Mouse (Mus musculus): ENCODE results near the gene Ptpn18. TPM values are rescaled to one million over a fixed set of nuclear protein-coding genes. Genes with fewer than 3 reads are reported as not detected.
A peak's percentile ranks its signal among the peaks of the same experiment; 100 is the strongest.

The Ptpn18 gene
- total and polyA plus RNA-seq, 3 experiments, result 39.1 to 73.3 TPM; not detected in 1

- TF ChIP-seq ELF1 (IDR thresholded peaks at IDR 0.05; ENCODE audit: low read depth, low read length) (no peak), KAT2A (conservative IDR thresholded peaks at IDR 0.05; ENCODE audit: low read depth, low read length) (no peak), CTCF (IDR thresholded peaks at IDR 0.05 in 2 of 3, conservative IDR thresholded peaks at IDR 0.05 in 1 of 3; ENCODE audit: control insufficient read depth in 1 of 3, insufficient read depth in 1 of 3, low read depth in 2 of 3, low read length in 3 of 3, poor library complexity in 1 of 3, severe bottlenecking in 1 of 3) (no peak), EP300 (IDR thresholded peaks at IDR 0.05; ENCODE audit: low read depth in 1 of 2, low read length in 2 of 2) (no peak)
- no peak overlapping the region for H3K4me3 ChIP-seq (ENCODE audit: control insufficient read depth in 1 of 2, insufficient read depth in 1 of 2, low read depth in 2 of 2, low read length in 2 of 2)
- H3K4me1 ChIP-seq (ENCODE audit: control insufficient read depth in 1 of 2, insufficient read depth in 2 of 2, low read length in 2 of 2), result peaks cover 0 to 15% of the 10 kb centered on the region in 2 experiments; a peak in 3 of 4 replicates
- no peak overlapping the region for H3K9ac ChIP-seq (ENCODE audit: control insufficient read depth, low read depth, low read length, poor library complexity, severe bottlenecking)
- H3K79me2 ChIP-seq (ENCODE audit: control insufficient read depth, insufficient read depth, low read length, poor library complexity), result no peaks in the 10 kb centered on the region
- no peak for DNase-seq (ENCODE audit: low read depth, low spot score)
- H3K27ac ChIP-seq (ENCODE audit: control insufficient read depth, low read depth, low read length), result no peak overlapping the region
- no peaks in the 10 kb centered on the region for H3K36me3 ChIP-seq (ENCODE audit: control insufficient read depth in 1 of 2, insufficient read depth in 2 of 2, low read length in 2 of 2)
- no peaks in the 10 kb centered on the region for H3K9me3 ChIP-seq (replicated peaks; ENCODE audit: insufficient read depth, low read length)
- peaks cover 0 to 2% of the 10 kb centered on the region in 2 experiments; a peak in 2 of 4 replicates for H3K27me3 ChIP-seq (ENCODE audit: control insufficient read depth in 1 of 2, insufficient read depth in 2 of 2, low read length in 2 of 2)
Measured at GRCm38 (mm10) chr1:34505307-34505706, 45.7 kb downstream of the Ptpn18 start.

GRCm38 (mm10) chr1:34505970-34506551 is 46.5 kb downstream of the Ptpn18 start:
- Histone ChIP-seq H3K79me2 (ENCODE audit: control insufficient read depth, insufficient read depth, low read length, poor library complexity) (no peaks in the 10 kb centered on the region), H3K4me1 (ENCODE audit: control insufficient read depth in 1 of 2, insufficient read depth in 2 of 2, low read length in 2 of 2) (peaks cover 0 to 15% of the 10 kb centered on the region in 2 experiments; a peak in 3 of 4 replicates), H3K27me3 (ENCODE audit: control insufficient read depth in 1 of 2, insufficient read depth in 2 of 2, low read length in 2 of 2) (peaks cover 0 to 2% of the 10 kb centered on the region in 2 experiments; a peak in 2 of 4 replicates), H3K9me3 (replicated peaks; ENCODE audit: insufficient read depth, low read length) (no peaks in the 10 kb centered on the region), H3K9ac (ENCODE audit: control insufficient read depth, low read depth, low read length, poor library complexity, severe bottlenecking) (no peak overlapping the region), H3K36me3 (ENCODE audit: control insufficient read depth in 1 of 2, insufficient read depth in 2 of 2, low read length in 2 of 2) (no peaks in the 10 kb centered on the region), H3K4me3 (ENCODE audit: control insufficient read depth in 1 of 2, insufficient read depth in 1 of 2, low read depth in 2 of 2, low read length in 2 of 2) (no peak overlapping the region), H3K27ac (ENCODE audit: control insufficient read depth, low read depth, low read length) (no peak overlapping the region)
- peak; percentile 68 for DNase-seq (ENCODE audit: low read depth, low spot score)
- 0 out of 2 replicates have a peak, but pooled peaks have one; percentile 14 for TF ChIP-seq HCFC1 (IDR thresholded peaks at IDR 0.05; ENCODE audit: low read depth, low read length)
- TF ChIP-seq RCOR1 (IDR thresholded peaks at IDR 0.05; ENCODE audit: low read depth, low read length), result peak; percentile 50; the same call in 1 of the 2 replicates
- TF ChIP-seq JUND (IDR thresholded peaks at IDR 0.05; ENCODE audit: low read depth, low read length), result no peak
- TF ChIP-seq SIN3A (IDR thresholded peaks at IDR 0.05; ENCODE audit: low read length), result peak; percentile 25; the same call in 1 of the 2 replicates
- TF ChIP-seq POLR2AphosphoS2 (IDR thresholded peaks at IDR 0.05; ENCODE audit: low read length), result no peak
- TF ChIP-seq MAFK (IDR thresholded peaks at IDR 0.05; ENCODE audit: borderline replicate concordance, low read depth, low read length), result no peak
- TF ChIP-seq GATA1 (IDR thresholded peaks at IDR 0.05; ENCODE audit: low read depth, low read length), result peak; percentile 47
- TF ChIP-seq TAL1 (IDR thresholded peaks at IDR 0.05; ENCODE audit: low read length), result no peak
- no peak for TF ChIP-seq MAZ (IDR thresholded peaks at IDR 0.05; ENCODE audit: low read depth, low read length)
- TF ChIP-seq BHLHE40 (IDR thresholded peaks at IDR 0.05; ENCODE audit: borderline replicate concordance, low read depth, low read length), result no peak
- TF ChIP-seq RAD21 (IDR thresholded peaks at IDR 0.05; ENCODE audit: low read depth, low read length), result no peak
- TF ChIP-seq ZNF384 (IDR thresholded peaks at IDR 0.05; ENCODE audit: low read depth, low read length), result peak; percentile 43; the same call in 1 of the 2 replicates
- no peak for TF ChIP-seq CTCF (IDR thresholded peaks at IDR 0.05 in 2 of 3, conservative IDR thresholded peaks at IDR 0.05 in 1 of 3; ENCODE audit: control insufficient read depth in 1 of 3, insufficient read depth in 1 of 3, low read depth in 2 of 3, low read length in 3 of 3, poor library complexity in 1 of 3, severe bottlenecking in 1 of 3)
- TF ChIP-seq USF1 (IDR thresholded peaks at IDR 0.05; ENCODE audit: low read depth, low read length), result no peak
- TF ChIP-seq ZKSCAN1 (IDR thresholded peaks at IDR 0.05; ENCODE audit: low read depth, low read length), result no peak
- no peak for TF ChIP-seq MEF2A (IDR thresholded peaks at IDR 0.05; ENCODE audit: extremely low read depth, insufficient replicate concordance, low read depth, low read length, poor library complexity, severe bottlenecking)
- TF ChIP-seq ELF1 (IDR thresholded peaks at IDR 0.05; ENCODE audit: low read depth, low read length), result no peak
- no peak for TF ChIP-seq POLR2A (IDR thresholded peaks at IDR 0.05; ENCODE audit: control insufficient read depth in 1 of 2, insufficient read depth in 1 of 2, low read depth in 1 of 2, low read length in 2 of 2, poor library complexity in 1 of 2)
- TF ChIP-seq ETS1 (IDR thresholded peaks at IDR 0.05; ENCODE audit: low read depth, low read length), result peak; percentile 73
- TF ChIP-seq USF2 (IDR thresholded peaks at IDR 0.05; ENCODE audit: borderline replicate concordance in 1 of 2, insufficient read depth in 1 of 2, low read depth in 1 of 2, low read length in 2 of 2), result no peak
- peak; percentile 38; the same call in 1 of the 2 replicates for TF ChIP-seq TCF12 (IDR thresholded peaks at IDR 0.05; ENCODE audit: low read depth, low read length)
- TF ChIP-seq NRF1 (IDR thresholded peaks at IDR 0.05; ENCODE audit: insufficient read depth, low read depth, low read length, poor library complexity, severe bottlenecking), result no peak
- 0 out of 2 replicates have a peak, but pooled peaks have one; percentile 29 for TF ChIP-seq MXI1 (IDR thresholded peaks at IDR 0.05; ENCODE audit: low read depth, low read length)
- no peak for TF ChIP-seq ZMIZ1 (IDR thresholded peaks at IDR 0.05; ENCODE audit: low read depth, low read length)
- no peak for TF ChIP-seq NELFE (IDR thresholded peaks at IDR 0.05; ENCODE audit: low read depth, low read length)
- peak; percentile 58 to 71 for TF ChIP-seq EP300 (IDR thresholded peaks at IDR 0.05; ENCODE audit: low read depth in 1 of 2, low read length in 2 of 2)
- no peak for TF ChIP-seq MAX (IDR thresholded peaks at IDR 0.05; ENCODE audit: low read length)
- TF ChIP-seq CHD2 (IDR thresholded peaks at IDR 0.05; ENCODE audit: low read length), result no peak
- no peak for TF ChIP-seq KAT2A (conservative IDR thresholded peaks at IDR 0.05; ENCODE audit: low read depth, low read length)
